Mouse (Mus musculus) embryonic facial prominence, embryonic 13.5 days (tissue): ENCODE measurements around the gene Slc25a14. TPM values are rescaled to one million over a fixed set of nuclear protein-coding genes. Genes with fewer than 3 reads are reported as not detected.

Experiments
- ATAC-seq: fragments of 200-750 bp; cut with Nextera tagmentation; 2 replicates; pipeline ENCODE4 v1.8.0; 2017; ENCODE audit warnings: low read depth; ENCODE audit not compliant: insufficient number of reproducible peaks, insufficient read depth, low FRiP score, low TSS enrichment
- H3K27ac ChIP-seq: fragments of 300-500 bp; sonication (generic); 2 replicates; pipeline ENCODE4 v1.5.1; 2015; ENCODE audit warnings: moderate library complexity, mild to moderate bottlenecking, inconsistent platforms
- H3K27me3 ChIP-seq: fragments of 300-500 bp; sonication (generic); 2 replicates; pipeline ENCODE4 v1.6.1; 2015; ENCODE audit warnings: mild to moderate bottlenecking, inconsistent platforms
- H3K36me3 ChIP-seq: fragments of 300-500 bp; sonication (generic); 2 replicates; pipeline ENCODE4 v1.6.1; 2015; ENCODE audit warnings: mild to moderate bottlenecking, inconsistent platforms
- H3K4me1 ChIP-seq: fragments of 300-500 bp; sonication (generic); 2 replicates; pipeline ENCODE4 v1.6.1; 2015; ENCODE audit warnings: inconsistent platforms
- H3K4me2 ChIP-seq: fragments of 300-500 bp; sonication (generic); 2 replicates; pipeline ENCODE4 v1.6.1; 2015; ENCODE audit warnings: moderate library complexity, mild to moderate bottlenecking, inconsistent platforms
- H3K4me3 ChIP-seq: fragments of 300-500 bp; sonication (generic); 2 replicates; pipeline ENCODE4 v1.5.1; 2015; ENCODE audit warnings: mild to moderate bottlenecking, inconsistent platforms
- H3K9ac ChIP-seq: fragments of 300-500 bp; sonication (generic); 2 replicates; pipeline ENCODE4 v1.6.1; 2015; ENCODE audit warnings: mild to moderate bottlenecking, inconsistent platforms
- H3K9me3 ChIP-seq: fragments of 300-500 bp; sonication (generic); 2 replicates; pipeline ENCODE4 v1.6.1; 2016; ENCODE audit warnings: inconsistent platforms
- WGBS: fragments of 180-500 bp; shearing (Covaris S2); methylation state at CpG from one replicate; pipeline ENCODE4 v1.1.7; 2015; ENCODE audit warnings: mixed read lengths; 5-methylcytosine and 5-hydroxymethylcytosine counted together
- microRNA-seq: library from miRNA; unstranded; fragments of <30 nt; microRNA quantifications from one replicate; pipeline ENCODE4, GENCODE M21; 2016
- polyA plus RNA-seq: library from polyadenylated mRNA; unstranded; fragments of >200 nt; fragmentation: Nextera tagmentation; extraction: Ambion mirVana; gene quantifications from 2 replicates; pipeline ENCODE4 v1.2.1, GENCODE M21; 2015

Gene Slc25a14
- polyA plus RNA-seq, 1 experiment from 2014 or later, result 15.3 TPM

DNA sequence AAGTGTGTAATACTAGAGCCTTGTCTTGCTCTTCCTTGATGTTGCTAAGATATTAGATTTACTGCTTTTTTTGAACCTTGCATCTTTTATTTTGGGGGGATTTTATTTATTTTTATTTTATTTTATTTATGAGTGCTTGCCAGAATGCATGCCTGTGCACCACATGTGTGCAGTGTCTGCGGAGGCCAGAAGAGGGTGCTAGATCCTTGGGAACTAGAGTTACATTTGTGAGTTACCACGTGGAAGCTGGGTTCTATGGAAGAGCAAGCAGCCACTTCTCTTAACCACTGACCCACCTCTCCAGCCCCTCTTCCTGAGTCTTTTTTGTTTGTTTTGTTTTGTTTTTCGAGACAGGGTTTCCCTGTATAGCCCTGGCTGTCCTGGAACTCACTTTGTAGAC is 46.4 kb downstream of the Slc25a14 start:
- no peak for ATAC-seq
- no peak overlapping the region for H3K4me3 ChIP-seq
- WGBS, result 64% methylated on average over 3 of the region's 3 CpGs
- no peaks in the 10 kb centered on the region for H3K9me3 ChIP-seq
- H3K36me3 ChIP-seq, result no peaks in the 10 kb centered on the region
- no peaks in the 10 kb centered on the region for H3K4me1 ChIP-seq
- no peak overlapping the region for H3K27ac ChIP-seq
- H3K9ac ChIP-seq, result no peak overlapping the region
- H3K4me2 ChIP-seq, result no peak overlapping the region
- H3K27me3 ChIP-seq, result no peaks in the 10 kb centered on the region

DNA sequence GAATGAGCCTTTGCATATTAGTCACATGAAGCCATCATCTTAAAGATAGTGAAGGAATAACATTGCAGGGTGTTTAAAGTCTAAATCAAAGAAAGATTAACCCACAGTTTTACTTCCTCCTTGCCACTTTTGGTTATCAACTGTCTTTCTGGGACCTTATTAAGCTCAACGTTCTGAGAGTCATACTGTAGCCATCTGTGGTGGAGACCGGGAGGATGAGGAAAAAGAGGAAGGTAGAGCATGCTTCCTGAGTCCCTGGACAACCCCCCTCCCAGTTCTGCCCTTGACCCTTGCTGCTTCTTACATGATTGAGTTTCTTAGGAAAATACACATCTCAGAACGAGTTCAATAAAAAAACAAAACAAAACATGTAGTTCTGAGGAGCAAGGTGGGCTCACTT is 48.5 kb downstream of the Slc25a14 start:
- Histone ChIP-seq H3K4me3 (no peak overlapping the region), H3K4me1 (no peaks in the 10 kb centered on the region), H3K9ac (no peak overlapping the region), H3K9me3 (no peaks in the 10 kb centered on the region), H3K4me2 (no peak overlapping the region), H3K36me3 (no peaks in the 10 kb centered on the region), H3K27ac (no peak overlapping the region), H3K27me3 (no peaks in the 10 kb centered on the region)
- no peak for ATAC-seq
- 68% methylated on average over 3 of the region's 3 CpGs for WGBS

DNA sequence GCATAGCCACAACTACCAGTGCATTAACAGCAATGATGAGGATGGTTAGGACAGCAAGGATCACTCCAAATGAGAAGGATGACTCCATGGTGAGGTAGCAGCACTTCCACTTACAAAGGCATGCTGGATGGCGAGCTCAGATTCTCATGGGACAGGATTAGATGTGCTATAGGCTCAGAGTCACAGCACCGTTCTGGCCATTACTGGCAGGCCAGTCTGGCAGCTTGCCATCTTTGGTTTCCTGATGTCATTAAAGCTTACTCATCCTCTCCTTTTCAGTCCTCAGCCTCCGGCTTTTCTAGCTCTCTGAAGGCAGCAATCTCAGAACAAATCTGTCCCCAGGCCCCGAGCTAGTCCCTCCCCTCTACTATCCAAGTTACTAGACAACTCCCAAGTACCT is 51.0 kb downstream of the Slc25a14 start, which contains the start of gene Gpr119:
Gene Gpr119, minus strand, starts transcription at position 308 of the 400 bp plus-strand sequence.
- H3K9me3 ChIP-seq, result no peaks in the 10 kb centered on the region
- ATAC-seq, result no peak
- no peaks in the 10 kb centered on the region for H3K36me3 ChIP-seq
- no peak within 1 kb of the TSS for H3K9ac ChIP-seq
- no peak within 1 kb of the TSS for H3K27ac ChIP-seq
- H3K4me2 ChIP-seq, result no peak within 1 kb of the TSS
- H3K27me3 ChIP-seq, result no peaks in the 10 kb centered on the region
- H3K4me3 ChIP-seq, result no peak within 1 kb of the TSS
- no peaks in the 10 kb centered on the region for H3K4me1 ChIP-seq
- 65% methylated on average over 4 of the region's 4 CpGs for WGBS

DNA sequence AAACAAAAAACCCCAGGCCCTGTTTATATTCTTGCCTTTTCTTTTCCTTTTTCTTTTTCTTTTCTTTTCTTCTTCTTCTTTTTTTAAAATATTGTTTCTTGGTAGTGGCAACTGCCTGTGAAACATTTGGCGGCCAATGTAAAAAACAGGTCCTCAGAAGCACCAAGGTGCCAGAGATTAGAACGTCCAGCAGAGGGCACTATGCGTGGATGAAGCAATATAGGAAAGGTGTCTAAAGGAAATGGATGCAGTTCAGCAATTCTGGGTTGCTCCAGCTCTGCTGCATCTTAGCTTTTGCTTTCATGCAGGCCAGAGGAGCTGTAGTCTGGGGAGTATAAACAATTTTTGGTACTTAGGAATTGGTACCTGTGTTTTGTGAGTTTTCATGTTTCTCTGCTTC is 60.2 kb downstream of the Slc25a14 start:
- Histone ChIP-seq H3K4me1 (no peaks in the 10 kb centered on the region), H3K36me3 (no peaks in the 10 kb centered on the region), H3K27me3 (no peaks in the 10 kb centered on the region), H3K4me2 (no peak overlapping the region), H3K9ac (no peak overlapping the region), H3K9me3 (no peaks in the 10 kb centered on the region), H3K27ac (no peak overlapping the region), H3K4me3 (no peak overlapping the region)
- WGBS, result 24% methylated on average over 3 of the region's 3 CpGs
- ATAC-seq, result no peak

DNA sequence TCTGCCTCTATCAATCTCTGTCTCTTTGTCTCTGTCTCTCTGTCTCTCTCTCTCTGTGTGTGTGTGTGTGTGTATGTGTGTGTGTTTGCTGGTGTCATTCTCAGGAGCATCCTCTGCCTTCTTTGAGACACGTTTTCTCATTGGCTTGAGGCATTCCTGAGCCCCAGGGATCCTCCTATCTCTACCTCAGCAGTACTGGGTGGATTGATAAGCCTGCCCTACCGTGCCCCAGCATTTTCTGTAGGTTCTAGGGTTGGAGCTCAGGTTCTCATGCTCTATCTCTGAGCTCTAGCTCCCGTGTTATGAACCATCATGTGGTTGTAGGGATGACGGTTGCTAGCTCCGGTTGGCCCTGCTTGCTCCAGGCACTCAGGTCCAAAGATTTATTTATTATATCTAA is 60.6 kb downstream of the Slc25a14 start:
- Histone ChIP-seq H3K27ac (no peak overlapping the region), H3K9ac (no peak overlapping the region), H3K27me3 (no peaks in the 10 kb centered on the region), H3K36me3 (no peaks in the 10 kb centered on the region), H3K9me3 (no peaks in the 10 kb centered on the region), H3K4me2 (no peak overlapping the region), H3K4me1 (no peaks in the 10 kb centered on the region), H3K4me3 (no peak overlapping the region)
- no peak for ATAC-seq
- WGBS, result 73% methylated on average over 5 of the region's 5 CpGs

DNA sequence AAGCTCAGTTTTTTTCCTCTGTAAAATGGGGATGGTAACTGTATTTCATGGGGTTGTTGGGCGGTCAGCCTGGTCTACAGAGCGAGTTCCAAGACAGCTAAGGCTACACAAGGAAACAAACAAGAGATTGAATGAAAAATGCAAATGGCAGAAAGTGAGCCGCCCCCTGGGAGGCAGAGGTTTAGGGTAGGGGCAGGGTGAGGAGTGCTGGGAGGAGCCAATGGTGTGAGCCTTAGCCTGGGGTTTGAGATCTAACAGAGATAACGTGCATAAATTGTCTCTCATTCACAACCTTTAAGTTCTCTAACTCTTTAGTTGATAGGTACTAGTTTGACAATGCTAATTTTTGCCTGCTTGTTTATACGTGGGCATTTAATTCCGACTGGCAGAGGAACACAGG is 71.2 kb downstream of the Slc25a14 start:
- 18% methylated on average over 6 of the region's 6 CpGs for WGBS
- Histone ChIP-seq H3K4me3 (peak overlapping the region; percentile 59), H3K9ac (no peak overlapping the region), H3K4me2 (peak overlapping the region; percentile 58), H3K4me1 (no peaks in the 10 kb centered on the region), H3K27me3 (no peaks in the 10 kb centered on the region), H3K9me3 (no peaks in the 10 kb centered on the region), H3K36me3 (no peaks in the 10 kb centered on the region; the same call in 1 of the 2 replicates), H3K27ac (no peak overlapping the region)
- peak; percentile 74 for ATAC-seq

DNA sequence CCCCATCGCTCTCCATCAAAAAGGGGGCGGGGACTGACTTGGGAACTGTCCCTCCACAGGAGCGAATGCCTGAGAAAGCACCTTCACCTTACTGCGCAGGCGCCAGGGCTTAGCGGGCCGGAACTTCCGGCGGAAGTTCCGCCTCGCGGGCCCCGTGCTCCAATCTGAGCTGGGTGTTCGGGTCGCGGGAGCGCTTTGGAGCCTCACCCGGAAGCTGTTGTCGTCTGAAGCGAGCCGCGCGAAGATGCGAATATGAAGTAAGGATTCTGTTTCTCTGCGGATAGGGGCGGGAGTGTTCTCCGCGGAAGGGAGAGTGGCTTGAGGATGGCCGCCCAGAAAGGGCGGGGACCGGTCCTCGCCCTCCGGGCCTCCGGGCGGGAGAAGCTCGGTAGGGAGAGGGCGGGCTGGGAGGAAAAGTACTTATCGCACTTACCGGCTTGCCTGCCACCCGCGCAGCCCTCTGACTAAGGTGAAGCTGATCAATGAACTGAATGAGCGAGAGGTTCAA is 71.7 kb downstream of the Slc25a14 start, which contains the start of gene Rbmx2:
Gene Rbmx2, plus strand, starts transcription at position 141 of the 508 bp plus-strand sequence.
- Histone ChIP-seq H3K27ac (no peak within 1 kb of the TSS), H3K9me3 (no peaks in the 10 kb centered on the region), H3K36me3 (no peaks in the 10 kb centered on the region; the same call in 1 of the 2 replicates), H3K27me3 (no peaks in the 10 kb centered on the region), H3K4me2 (peak within 1 kb of the TSS; percentile 59), H3K4me1 (no peaks in the 10 kb centered on the region), H3K4me3 (peak within 1 kb of the TSS; percentile 59), H3K9ac (peak within 1 kb of the TSS; percentile 72)
- 22% methylated on average over 42 of the region's 42 CpGs for WGBS
- ATAC-seq, result peak; percentile 86

DNA sequence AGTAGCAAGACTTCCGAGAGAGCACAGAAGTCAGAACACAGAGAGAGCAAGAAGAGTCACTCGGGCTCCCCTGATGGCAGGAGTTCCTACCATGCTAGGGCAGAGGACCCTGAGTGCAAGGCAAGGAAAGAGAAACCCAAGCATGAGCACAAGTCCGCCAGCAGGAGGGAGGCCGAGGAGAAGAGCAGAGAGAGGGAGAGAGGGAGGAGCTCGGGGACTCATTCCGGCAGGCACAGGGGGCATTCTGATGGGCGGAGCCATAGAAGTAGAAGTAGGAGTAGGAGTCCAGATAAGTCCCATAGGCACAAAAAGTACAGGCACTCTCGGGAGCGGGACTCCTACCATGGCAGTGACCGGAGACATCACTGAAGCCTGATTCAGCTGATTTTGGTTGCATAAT is 86.5 kb downstream of the Slc25a14 start:
- 85% methylated on average over 10 of the region's 10 CpGs for WGBS
- no peaks in the 10 kb centered on the region for H3K27me3 ChIP-seq

More for the DNA sequence above, 86.5 kb downstream of the Slc25a14 start:
- Histone ChIP-seq H3K9me3 (no peaks in the 10 kb centered on the region), H3K9ac (no peak overlapping the region), H3K27ac (no peak overlapping the region), H3K4me1 (no peaks in the 10 kb centered on the region), H3K4me3 (no peak overlapping the region), H3K4me2 (no peak overlapping the region), H3K36me3 (peaks cover 25% of the 10 kb centered on the region; the same call in 1 of the 2 replicates)
- no peak for ATAC-seq

Small RNA genes within 50 kb of the gene (microRNA-seq; reads per million reads assigned to microRNA genes)
- gene Gm27828, result not detected

Other genes with a start within 250 kb of the Slc25a14 start
- gene Elf4, start 160.3 kb upstream of the Slc25a14 start, polyA plus RNA-seq, result 4.5 and 5.2 TPM in 2 replicates
- gene Aifm1, start 109.8 kb upstream of the Slc25a14 start, polyA plus RNA-seq, result 70.3 and 70.9 TPM in 2 replicates
- gene Rab33a, start 104.1 kb upstream of the Slc25a14 start, polyA plus RNA-seq, result 6.2 and 6.7 TPM in 2 replicates
- 14.7 and 15.2 TPM in 2 replicates for gene Zfp280c, start 28.9 kb upstream of the Slc25a14 start, polyA plus RNA-seq
- gene Gpr119, start 51.1 kb downstream of the Slc25a14 start, polyA plus RNA-seq, result not detected in 2 replicates
- 21.5 and 27.6 TPM in 2 replicates for gene Rbmx2, start 71.6 kb downstream of the Slc25a14 start, polyA plus RNA-seq